ENCODE assay signal across 8 mouse cellular contexts in genomic region chr12:8313773-8314172, GRCm38 (mm10). TPM values are rescaled to one million over a fixed set of nuclear protein-coding genes. Genes with fewer than 3 reads are reported as not detected.
DNase-seq lines count a peak whose midpoint lies in the region; ATAC-seq and TF ChIP-seq lines count a peak whose summit lies in the region.

No protein-coding gene starts in this region.

- 21% methylated on average over 12 of the region's 12 CpGs for WGBS in hindbrain, postnatal 0 days
- WGBS in midbrain, postnatal 0 days: 22% methylated on average over 12 of the region's 12 CpGs

- no peaks in the 10 kb centered on the region for H3K9me3 ChIP-seq in hindbrain, postnatal 0 days (ENCODE audit: low read length)
- H3K9me3 ChIP-seq in midbrain, postnatal 0 days (ENCODE audit: low read length): no peaks in the 10 kb centered on the region

- no peak for DNase-seq in layer of hippocampus, adult 2 months (ENCODE audit: low spot score in 2 of 2)
- DNase-seq in layer of hippocampus, postnatal 36 days: no peak
- DNase-seq in hindbrain, postnatal 0 days (ENCODE audit: low spot score): no peak
- no peak for DNase-seq in midbrain, postnatal 0 days (ENCODE audit: low spot score)
- no peak for DNase-seq in urinary bladder, adult 18-20 months (ENCODE audit: low spot score in 2 of 2)
- no peak for DNase-seq in adrenal gland, adult 18-20 months (ENCODE audit: low spot score in 2 of 2)

- no peak for TF ChIP-seq CTCF in layer of hippocampus, adult 2 months (conservative IDR thresholded peaks at IDR 0.05)
- TF ChIP-seq CTCF in hindbrain, postnatal 0 days (IDR thresholded peaks at IDR 0.05; ENCODE audit: low read depth): no peak
- TF ChIP-seq CTCF in midbrain, postnatal 0 days (IDR thresholded peaks at IDR 0.05): no peak

- peak overlapping the region; percentile 75 for H3K4me3 ChIP-seq in layer of hippocampus, adult 2 months
- H3K4me3 ChIP-seq in brown adipose tissue, adult 24 weeks (ENCODE audit: insufficient read depth, low read depth, low read length): peak overlapping the region; percentile 93
- peak overlapping the region; percentile 66 for H3K4me3 ChIP-seq in hindbrain, postnatal 0 days (ENCODE audit: low read length)
- peak overlapping the region; percentile 53 for H3K4me3 ChIP-seq in midbrain, postnatal 0 days (ENCODE audit: low read depth, low read length)

- ATAC-seq in hindbrain, postnatal 0 days: peak; percentile 3; the same call in 1 of the 2 replicates
- ATAC-seq in midbrain, postnatal 0 days (ENCODE audit: low FRiP score): peak; percentile 26; the same call in 1 of the 2 replicates
- ATAC-seq in monocyte, adult 5-6 weeks (replicated peaks; ENCODE audit: insufficient number of reproducible peaks, low FRiP score, low TSS enrichment, poor library complexity, severe bottlenecking): no peak; the same call in 1 of the 2 replicates

- peaks cover 3% of the 10 kb centered on the region for H3K27me3 ChIP-seq in hindbrain, postnatal 0 days (ENCODE audit: insufficient read depth, low read length)
- peaks cover 13% of the 10 kb centered on the region for H3K27me3 ChIP-seq in midbrain, postnatal 0 days (ENCODE audit: insufficient read depth, low read length)

- peaks cover 8% of the 10 kb centered on the region for H3K4me1 ChIP-seq in brown adipose tissue, adult 24 weeks (ENCODE audit: control insufficient read depth, insufficient read depth, insufficient read length, low read length)
- H3K4me1 ChIP-seq in hindbrain, postnatal 0 days (ENCODE audit: insufficient read depth, low read length): no peaks in the 10 kb centered on the region; the same call in 1 of the 2 replicates
- peaks cover 9% of the 10 kb centered on the region for H3K4me1 ChIP-seq in midbrain, postnatal 0 days (ENCODE audit: insufficient read depth, low read length)

- peak overlapping the region; percentile 87 for H3K27ac ChIP-seq in layer of hippocampus, adult 2 months
- H3K27ac ChIP-seq in brown adipose tissue, adult 24 weeks (replicated peaks; ENCODE audit: low read depth, low read length): no peak overlapping the region
- H3K27ac ChIP-seq in hindbrain, postnatal 0 days: no peak overlapping the region
- no peak overlapping the region for H3K27ac ChIP-seq in midbrain, postnatal 0 days (ENCODE audit: low read depth, low read length)

- peak overlapping the region; percentile 93 for H3K4me2 ChIP-seq in hindbrain, postnatal 0 days (ENCODE audit: low read depth, low read length)
- H3K4me2 ChIP-seq in midbrain, postnatal 0 days (ENCODE audit: low read depth, low read length, poor library complexity, severe bottlenecking): peak overlapping the region; percentile 84

- peak overlapping the region; percentile 73 for H3K9ac ChIP-seq in hindbrain, postnatal 0 days (replicated peaks; ENCODE audit: low read length)
- H3K9ac ChIP-seq in midbrain, postnatal 0 days (replicated peaks; ENCODE audit: low read length, poor library complexity, severe bottlenecking): peak overlapping the region; percentile 58

- H3K36me3 ChIP-seq in hindbrain, postnatal 0 days (ENCODE audit: insufficient read depth, low read length): peaks cover 10% of the 10 kb centered on the region; the same call in 1 of the 2 replicates
- peaks cover 12% of the 10 kb centered on the region for H3K36me3 ChIP-seq in midbrain, postnatal 0 days (ENCODE audit: insufficient read depth, low read length)

RNA-seq across cellular contexts. Expression of gene Hs1bp3, which starts 0.5 kb away (rescaled TPM):
- total RNA-seq in layer of hippocampus, adult 2 months (2021): 10 to 100 TPM; 12.2 to 15.1 TPM
- total RNA-seq in layer of hippocampus, postnatal 36 days (2021): 10 to 100 TPM; 12.7 to 16.9 TPM
- 5.7 and 7.6 TPM in 2 replicates for polyA plus RNA-seq in brown adipose tissue, adult 24 weeks (2012; ENCODE audit: insufficient read depth, insufficient read length, missing spikeins)
- 3.8 and 6.3 TPM in 2 replicates for total RNA-seq in hindbrain, postnatal 0 days (2014; rRNA removed)
- 5.5 and 6.5 TPM in 2 replicates for polyA plus RNA-seq in hindbrain, postnatal 0 days (2015; fragmentation: Nextera tagmentation; extraction: Ambion mirVana)
- total RNA-seq in midbrain, postnatal 0 days (2014; rRNA removed): 5.9 and 8.3 TPM in 2 replicates
- 5.1 and 5.4 TPM in 2 replicates for polyA plus RNA-seq in midbrain, postnatal 0 days (2015; fragmentation: Nextera tagmentation; extraction: Ambion mirVana)
- 10 to 100 TPM; 12.4 to 16.5 TPM for total RNA-seq in adrenal gland, adult 18-20 months (2021)
- 1.7 to 6.6 TPM (median 4.0 TPM) in 3 replicates for total RNA-seq in monocyte, adult 5-6 weeks (2017)

RNA-seq across cellular contexts. Expression of gene Gdf7, which starts 12.0 kb away (rescaled TPM):
- not detected for total RNA-seq in layer of hippocampus, adult 2 months (2021)
- total RNA-seq in layer of hippocampus, postnatal 36 days (2021): under 1 TPM in 1 of 2 experiments, not detected in 1; 0.25 TPM
- not detected in 2 replicates for polyA plus RNA-seq in brown adipose tissue, adult 24 weeks (2012; ENCODE audit: insufficient read depth, insufficient read length, missing spikeins)
- 0.83 and 3.6 TPM in 2 replicates for total RNA-seq in hindbrain, postnatal 0 days (2014; rRNA removed)
- polyA plus RNA-seq in hindbrain, postnatal 0 days (2015; fragmentation: Nextera tagmentation; extraction: Ambion mirVana): 0.36 and 0.54 TPM in 2 replicates
- 4.7 TPM in 1 of 2 replicates, not detected in the other for total RNA-seq in midbrain, postnatal 0 days (2014; rRNA removed)
- 0.11 and 0.12 TPM in 2 replicates for polyA plus RNA-seq in midbrain, postnatal 0 days (2015; fragmentation: Nextera tagmentation; extraction: Ambion mirVana)
- not detected for total RNA-seq in adrenal gland, adult 18-20 months (2021)
- total RNA-seq in monocyte, adult 5-6 weeks (2017): not detected in 3 replicates
